Mouse (Mus musculus) brain, embryonic 14.5 days (tissue): ENCODE data around the gene Rbm20.

Source experiments
- CTCF ChIP-seq: fragments of 200-500 bp; IDR thresholded peaks from 2 replicates; pipeline ENCODE4 v1.5.1; 2012; ENCODE audit warnings: inconsistent platforms, mild to moderate bottlenecking, moderate library complexity, borderline replicate concordance; ENCODE audit not compliant: insufficient read depth, insufficient read length; ENCODE audit errors: extremely low read depth
- POLR2A ChIP-seq: fragments of 200-500 bp; IDR thresholded peaks from 2 replicates; pipeline ENCODE4 v1.6.1; 2012; ENCODE audit warnings: mild to moderate bottlenecking, inconsistent platforms, borderline replicate concordance; ENCODE audit not compliant: poor library complexity, insufficient read depth, insufficient read length, severe bottlenecking; ENCODE audit errors: extremely low read depth

GRCm38 (mm10) chr19:53676718-53677634 lies at the start of gene Rbm20:
- TF ChIP-seq POLR2A (no peak), CTCF (no peak)
